Mouse (Mus musculus) spleen, adult 2 months (tissue): ENCODE measurements at regions not wholly inside any gene's neighbourhood (a gene's known extent, or its start where the extent isn't known, plus 50 kb on each side); places are given as distances from the start of the nearest gene placed in this dataset.

Source experiments
- CTCF ChIP-seq: fragments of 200-500 bp; IDR thresholded peaks from 2 replicates; pipeline ENCODE4 v1.5.1; 2011; ENCODE audit warnings: mild to moderate bottlenecking, inconsistent platforms; ENCODE audit not compliant: insufficient read depth, insufficient read length, insufficient replicate concordance; ENCODE audit errors: extremely low read depth
- POLR2A ChIP-seq: fragments of 200-500 bp; IDR thresholded peaks from 2 replicates; pipeline ENCODE4 v1.6.1; 2011; ENCODE audit warnings: low read depth, low read length, inconsistent platforms

- TF ChIP-seq CTCF, result no peak
- TF ChIP-seq POLR2A, result no peak
These were observed 95.8 kb upstream of the Trib2 start for GRCm38 (mm10) chr12:15912491-15912890.
